Mouse (Mus musculus): Measurements from ENCODE around the gene 4930442H23Rik. TPM values are rescaled to one million over a fixed set of nuclear protein-coding genes. Genes with fewer than 3 reads are reported as not detected.
"Not testable (repeated sequence)": the region's sequence is repeated elsewhere in the genome, so short reads cannot be mapped to it uniquely, and the experiment has no call there.

4930442H23Rik gene
- polyA plus RNA-seq, 1 experiment from 2014 or later, result not detected

GRCm38 (mm10) chr10:81182336-81183333 is 1.0 kb downstream of the 4930442H23Rik start, which contains the start of gene Dapk3:
Gene Dapk3 (plus strand): TSS chr10:81183005.
- peak; percentile 93 for ATAC-seq (ENCODE audit: low FRiP score, low read depth)
- peaks cover 32% of the 10 kb centered on the region for H3K4me1 ChIP-seq
- peak within 1 kb of the TSS; percentile 69 for H3K4me2 ChIP-seq (replicated peaks)
- 4% methylated on average over 53 of the region's 53 CpGs for WGBS
- H3K27me3 ChIP-seq (replicated peaks), result no peaks in the 10 kb centered on the region
- H3K36me3 ChIP-seq, result peaks cover 81% of the 10 kb centered on the region
- H3K4me3 ChIP-seq, result peak within 1 kb of the TSS; percentile 57
- H3K9ac ChIP-seq, result peak within 1 kb of the TSS; percentile 66
- H3K27ac ChIP-seq, result 0 out of 2 replicates have a peak within 1 kb of the TSS, but pooled peaks have one; percentile 28
- H3K9me3 ChIP-seq, result no peaks in the 10 kb centered on the region

GRCm38 (mm10) chr10:81181860-81182259 is 1.8 kb downstream of the 4930442H23Rik start:
- H3K36me3 ChIP-seq, result peaks cover 78% of the 10 kb centered on the region
- not testable (repeated sequence) for H3K4me2 ChIP-seq (replicated peaks); H3K4me3 ChIP-seq; H3K27ac ChIP-seq; H3K27me3 ChIP-seq (replicated peaks); ATAC-seq (ENCODE audit: low FRiP score, low read depth); H3K9ac ChIP-seq; H3K9me3 ChIP-seq
- peaks cover 36% of the 10 kb centered on the region for H3K4me1 ChIP-seq
- 84% methylated on average over 12 of the region's 12 CpGs for WGBS

- ATAC-seq (ENCODE audit: low FRiP score, low read depth), result no peak
- no peak overlapping the region for H3K9ac ChIP-seq
- WGBS, result 93% methylated on average over 13 of the region's 13 CpGs
- no peak overlapping the region for H3K27ac ChIP-seq
- no peak overlapping the region for H3K4me2 ChIP-seq (replicated peaks)
- H3K4me1 ChIP-seq, result peaks cover 38% of the 10 kb centered on the region
- peaks cover 71% of the 10 kb centered on the region for H3K36me3 ChIP-seq
- no peaks in the 10 kb centered on the region for H3K9me3 ChIP-seq
- H3K4me3 ChIP-seq, result no peak overlapping the region
- no peaks in the 10 kb centered on the region for H3K27me3 ChIP-seq (replicated peaks)
Observed at GRCm38 (mm10) chr10:81180946-81181345, 2.7 kb downstream of the 4930442H23Rik start.

- H3K4me3 ChIP-seq, result no peak overlapping the region
- no peak overlapping the region for H3K4me2 ChIP-seq (replicated peaks)
- ATAC-seq (ENCODE audit: low FRiP score, low read depth), result no peak
- 91% methylated on average over 32 of the region's 32 CpGs for WGBS
- H3K27me3 ChIP-seq (replicated peaks), result no peaks in the 10 kb centered on the region
- no peaks in the 10 kb centered on the region for H3K9me3 ChIP-seq
- H3K27ac ChIP-seq, result no peak overlapping the region
- peaks cover 46% of the 10 kb centered on the region for H3K4me1 ChIP-seq
- no peak overlapping the region for H3K9ac ChIP-seq
- H3K36me3 ChIP-seq, result peaks cover 59% of the 10 kb centered on the region
Observed at GRCm38 (mm10) chr10:81179451-81180342, 4.0 kb downstream of the 4930442H23Rik start.

- H3K27ac ChIP-seq, result no peak overlapping the region
- ATAC-seq (ENCODE audit: low FRiP score, low read depth), result no peak
- H3K4me1 ChIP-seq, result peaks cover 50% of the 10 kb centered on the region
- peaks cover 53% of the 10 kb centered on the region for H3K36me3 ChIP-seq
- H3K9ac ChIP-seq, result no peak overlapping the region
- H3K9me3 ChIP-seq, result no peaks in the 10 kb centered on the region
- WGBS, result 92% methylated on average over 11 of the region's 11 CpGs
- peak overlapping the region; percentile 99; the same call in 1 of the 2 replicates for H3K4me2 ChIP-seq (replicated peaks)
- no peak overlapping the region for H3K4me3 ChIP-seq
- no peaks in the 10 kb centered on the region for H3K27me3 ChIP-seq (replicated peaks)
Observed at GRCm38 (mm10) chr10:81178927-81179326, 4.7 kb downstream of the 4930442H23Rik start.

- peak overlapping the region; percentile 99 for H3K4me2 ChIP-seq (replicated peaks)
- 70% methylated on average over 14 of the region's 14 CpGs for WGBS
- H3K9ac ChIP-seq, result peak overlapping the region; percentile 93
- peaks cover 53% of the 10 kb centered on the region for H3K36me3 ChIP-seq
- H3K27ac ChIP-seq, result no peak overlapping the region
- H3K27me3 ChIP-seq (replicated peaks), result no peaks in the 10 kb centered on the region
- peaks cover 50% of the 10 kb centered on the region for H3K4me1 ChIP-seq
- H3K9me3 ChIP-seq, result no peaks in the 10 kb centered on the region
- peak overlapping the region; percentile 85 for H3K4me3 ChIP-seq
- ATAC-seq (ENCODE audit: low FRiP score, low read depth), result no peak
Observed at GRCm38 (mm10) chr10:81177958-81178712, 5.5 kb downstream of the 4930442H23Rik start.

GRCm38 (mm10) chr10:81177491-81177925 is 6.1 kb downstream of the 4930442H23Rik start:
- ATAC-seq (ENCODE audit: low FRiP score, low read depth), result no peak
- 16% methylated on average over 16 of the region's 16 CpGs for WGBS
- Histone ChIP-seq H3K9me3 (no peaks in the 10 kb centered on the region), H3K27ac (peak overlapping the region; percentile 77), H3K9ac (peak overlapping the region; percentile 93), H3K4me3 (peak overlapping the region; percentile 85), H3K4me2 (replicated peaks) (peak overlapping the region; percentile 99), H3K36me3 (peaks cover 53% of the 10 kb centered on the region), H3K4me1 (peaks cover 50% of the 10 kb centered on the region), H3K27me3 (replicated peaks) (no peaks in the 10 kb centered on the region)

GRCm38 (mm10) chr10:81176466-81177271 is 7.0 kb downstream of the 4930442H23Rik start, which contains the start of gene Eef2:
Gene Eef2 (plus strand): TSS chr10:81176631.
- peak within 1 kb of the TSS; percentile 93 for H3K9ac ChIP-seq
- H3K9me3 ChIP-seq, result no peaks in the 10 kb centered on the region
- H3K36me3 ChIP-seq, result peaks cover 45% of the 10 kb centered on the region
- H3K27ac ChIP-seq, result peak within 1 kb of the TSS; percentile 77
- WGBS, result under 1% methylated on average over 77 of the region's 77 CpGs
- ATAC-seq (ENCODE audit: low FRiP score, low read depth), result peak; percentile 76
- H3K4me1 ChIP-seq, result peaks cover 49% of the 10 kb centered on the region
- peak within 1 kb of the TSS; percentile 99 for H3K4me2 ChIP-seq (replicated peaks)
- peak within 1 kb of the TSS; percentile 85 for H3K4me3 ChIP-seq
- H3K27me3 ChIP-seq (replicated peaks), result no peaks in the 10 kb centered on the region

GRCm38 (mm10) chr10:81175936-81176465 is 7.6 kb downstream of the 4930442H23Rik start:
- 9% methylated on average over 13 of the region's 13 CpGs for WGBS
- H3K4me1 ChIP-seq, result peaks cover 44% of the 10 kb centered on the region
- peak overlapping the region; percentile 10; the same call in 1 of the 2 replicates for H3K9ac ChIP-seq
- peak overlapping the region; percentile 85 for H3K4me3 ChIP-seq
- no peaks in the 10 kb centered on the region for H3K9me3 ChIP-seq
- peaks cover 38% of the 10 kb centered on the region for H3K36me3 ChIP-seq
- H3K27ac ChIP-seq, result peak overlapping the region; percentile 57; the same call in 1 of the 2 replicates
- peak overlapping the region; percentile 99 for H3K4me2 ChIP-seq (replicated peaks)
- H3K27me3 ChIP-seq (replicated peaks), result no peaks in the 10 kb centered on the region
- ATAC-seq (ENCODE audit: low FRiP score, low read depth), result 0 out of 2 replicates have a peak, but pooled peaks have one; percentile 1

- H3K27ac ChIP-seq, result peak overlapping the region; percentile 81
- H3K4me3 ChIP-seq; H3K9ac ChIP-seq; ATAC-seq (ENCODE audit: low FRiP score, low read depth); H3K9me3 ChIP-seq; H3K27me3 ChIP-seq (replicated peaks): not testable (repeated sequence)
- H3K36me3 ChIP-seq, result peaks cover 31% of the 10 kb centered on the region
- H3K4me1 ChIP-seq, result peaks cover 37% of the 10 kb centered on the region
- peak overlapping the region; percentile 64 for H3K4me2 ChIP-seq (replicated peaks)
- WGBS, result 11% methylated on average over 4 of the region's 4 CpGs
Observed at GRCm38 (mm10) chr10:81175345-81175701, 8.3 kb downstream of the 4930442H23Rik start.
